In the genomic region with DNA sequence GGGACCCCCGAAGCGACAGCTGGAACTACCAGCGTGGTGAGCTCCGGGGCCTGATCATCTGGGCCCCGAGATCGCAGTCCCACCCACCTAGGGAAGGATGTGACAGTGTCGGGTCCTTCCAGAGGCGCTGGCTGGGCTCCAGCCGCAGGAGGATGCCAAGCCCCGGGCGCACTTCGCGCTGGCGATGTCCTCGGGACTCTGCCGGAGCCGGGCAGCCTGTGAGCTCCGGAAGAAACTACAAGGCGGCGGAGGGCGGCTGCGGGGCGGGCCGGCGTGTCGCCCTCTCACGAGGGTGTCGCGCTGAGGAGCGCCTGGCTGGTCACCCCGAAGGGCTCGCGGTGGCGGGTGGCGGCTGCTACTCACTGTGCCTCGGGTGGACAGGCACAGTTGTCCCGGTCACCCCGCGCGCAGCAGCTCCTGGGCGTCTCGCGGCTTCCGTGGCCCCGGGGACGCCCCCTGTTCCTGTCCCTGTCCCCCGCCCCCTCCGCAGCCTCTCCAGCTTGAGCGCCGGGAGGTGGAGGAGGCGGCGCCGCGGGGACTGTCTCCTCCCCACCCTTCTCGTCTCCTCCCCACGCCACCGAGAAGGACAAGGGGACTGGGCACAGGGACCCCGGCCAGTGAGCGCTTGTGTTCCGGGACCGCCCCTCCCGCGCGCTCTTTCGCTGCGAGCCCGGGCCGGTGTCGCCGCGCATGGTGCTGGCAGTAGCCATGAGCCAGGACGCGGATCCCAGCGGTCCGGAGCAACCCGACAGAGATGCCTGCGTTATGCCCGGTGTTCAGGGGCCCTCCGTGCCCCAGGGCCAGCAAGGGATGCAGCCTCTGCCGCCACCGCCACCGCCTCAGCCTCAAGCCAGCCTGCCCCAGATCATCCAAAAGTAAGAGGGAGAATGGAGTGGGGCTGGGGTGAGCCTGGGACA, we compare ENCODE assay signal across 8 mouse cellular contexts. TPM values are rescaled to one million over a fixed set of nuclear protein-coding genes. Genes with fewer than 3 reads are reported as not detected.
A peak's percentile ranks its signal among the peaks of the same experiment; 100 is the strongest.
DNase-seq lines count a peak whose midpoint lies in the region; ATAC-seq and TF ChIP-seq lines count a peak whose summit lies in the region.

Rbm20 (plus strand) TSS at position 589 of the 917 bp plus-strand sequence.

- TF ChIP-seq CTCF in heart, adult 2 months (IDR thresholded peaks at IDR 0.05) = no peak
- no peak for TF ChIP-seq CTCF in intestine, postnatal 0 days (IDR thresholded peaks at IDR 0.05; ENCODE audit: low read depth)
- no peak for TF ChIP-seq CTCF in liver, embryonic 14.5 days (IDR thresholded peaks at IDR 0.05; ENCODE audit: low read depth)

- ATAC-seq in intestine, postnatal 0 days = peak; percentile 16; the same call in 1 of the 2 replicates
- no peak for ATAC-seq in liver, embryonic 14.5 days (ENCODE audit: insufficient read depth)
- peak; percentile 83 for ATAC-seq in neural tube, embryonic 13.5 days (ENCODE audit: low read depth)

- peak within 1 kb of the TSS; percentile 95 for H3K4me2 ChIP-seq in intestine, postnatal 0 days (replicated peaks; ENCODE audit: low read depth)
- H3K4me2 ChIP-seq in liver, embryonic 14.5 days (ENCODE audit: low read depth) = peak within 1 kb of the TSS; percentile 55
- H3K4me2 ChIP-seq in neural tube, embryonic 13.5 days = peak within 1 kb of the TSS; percentile 100

- H3K4me3 ChIP-seq in heart, adult 2 months = peak within 1 kb of the TSS; percentile 63
- peak within 1 kb of the TSS; percentile 46 for H3K4me3 ChIP-seq in intestine, postnatal 0 days (ENCODE audit: low read depth, low read length)
- peak within 1 kb of the TSS; percentile 28 to 46 for H3K4me3 ChIP-seq in liver, embryonic 14.5 days (ENCODE audit: insufficient read depth in 1 of 2, low read depth in 2 of 2, low read length in 2 of 2)
- H3K4me3 ChIP-seq in neural tube, embryonic 13.5 days = peak within 1 kb of the TSS; percentile 61

- peak within 1 kb of the TSS; percentile 89 for H3K27ac ChIP-seq in heart, adult 2 months
- H3K27ac ChIP-seq in intestine, postnatal 0 days (ENCODE audit: low read depth, low read length) = no peak within 1 kb of the TSS
- no peak within 1 kb of the TSS for H3K27ac ChIP-seq in liver, embryonic 14.5 days
- no peak within 1 kb of the TSS for H3K27ac ChIP-seq in neural tube, embryonic 13.5 days (replicated peaks)

- 1% methylated on average over 80 of the region's 82 CpGs for WGBS in heart, adult 2 months
- WGBS in intestine, postnatal 0 days = under 1% methylated on average over 78 of the region's 82 CpGs
- 1% methylated on average over 77 of the region's 82 CpGs for WGBS in liver, embryonic 14.5 days (ENCODE audit: insufficient replicate concordance)
- WGBS in neural tube, embryonic 13.5 days = under 1% methylated on average over 81 of the region's 82 CpGs

- peak within 1 kb of the TSS; percentile 93 for H3K9ac ChIP-seq in heart, adult 2 months (ENCODE audit: low read depth, low read length)
- 0 out of 2 replicates have a peak within 1 kb of the TSS, but pooled peaks have one; percentile 5 for H3K9ac ChIP-seq in intestine, postnatal 0 days (ENCODE audit: low read depth, low read length)
- H3K9ac ChIP-seq in liver, embryonic 14.5 days (replicated peaks) = no peak within 1 kb of the TSS
- peak within 1 kb of the TSS; percentile 74 for H3K9ac ChIP-seq in neural tube, embryonic 13.5 days

- H3K79me2 ChIP-seq in heart, adult 2 months (replicated peaks; ENCODE audit: control insufficient read depth, insufficient read depth, low read length) = no peaks in the 10 kb centered on the region

- H3K36me3 ChIP-seq in heart, adult 2 months (ENCODE audit: control insufficient read depth, insufficient read depth, low read length) = no peaks in the 10 kb centered on the region
- H3K36me3 ChIP-seq in intestine, postnatal 0 days (ENCODE audit: control insufficient read depth, insufficient read depth) = no peaks in the 10 kb centered on the region
- no peaks in the 10 kb centered on the region for H3K36me3 ChIP-seq in liver, embryonic 14.5 days (replicated peaks; ENCODE audit: control insufficient read depth, insufficient read depth, low read depth)
- H3K36me3 ChIP-seq in neural tube, embryonic 13.5 days = no peaks in the 10 kb centered on the region

- H3K9me3 ChIP-seq in intestine, postnatal 0 days (ENCODE audit: control insufficient read depth) = no peaks in the 10 kb centered on the region
- no peaks in the 10 kb centered on the region for H3K9me3 ChIP-seq in liver, embryonic 14.5 days (ENCODE audit: control insufficient read depth, low read length)
- no peaks in the 10 kb centered on the region for H3K9me3 ChIP-seq in neural tube, embryonic 13.5 days

- peak; percentile 18 for DNase-seq in urinary bladder, postnatal 14 days (ENCODE audit: low spot score)
- no peak for DNase-seq in urinary bladder, postnatal 4 days (ENCODE audit: low spot score in 2 of 2)
- DNase-seq in embryo, embryonic 9.5 days (ENCODE audit: extremely low spot score) = peak; percentile 72
- DNase-seq in heart, adult 2 months = peak; percentile 77 to 84
- DNase-seq in liver, embryonic 14.5 days (ENCODE audit: low read depth in 3 of 3, low spot score in 3 of 3) = no peak
- no peak for DNase-seq in spleen, adult 12 weeks (ENCODE audit: low spot score)

- intact Hi-C loops in heart, adult 2 months (cut with DNase I) = loop anchor here (2.0 to 10.0 kb wide), 3 partner anchors 20 to 78 kb away; no protein-coding TSS in a partner anchor

- no peaks in the 10 kb centered on the region for H3K4me1 ChIP-seq in heart, adult 2 months (ENCODE audit: control insufficient read depth, insufficient read depth, low read length)
- H3K4me1 ChIP-seq in intestine, postnatal 0 days (replicated peaks; ENCODE audit: control insufficient read depth, insufficient read depth, low read length) = no peaks in the 10 kb centered on the region
- no peaks in the 10 kb centered on the region for H3K4me1 ChIP-seq in liver, embryonic 14.5 days (replicated peaks; ENCODE audit: control insufficient read depth in 2 of 2, insufficient read depth in 2 of 2, low read length in 1 of 2)
- peaks cover 32% of the 10 kb centered on the region for H3K4me1 ChIP-seq in neural tube, embryonic 13.5 days (replicated peaks)

- TF ChIP-seq EP300 in heart, adult 2 months (IDR thresholded peaks at IDR 0.05; ENCODE audit: insufficient read depth, low read depth, low read length) = no peak
- TF ChIP-seq EP300 in liver, embryonic 14.5 days (IDR thresholded peaks at IDR 0.05; ENCODE audit: low read depth) = no peak

- H3K27me3 ChIP-seq in heart, adult 2 months (ENCODE audit: control insufficient read depth, insufficient read depth, low read length) = no peaks in the 10 kb centered on the region; the same call in 1 of the 2 replicates
- H3K27me3 ChIP-seq in intestine, postnatal 0 days (replicated peaks; ENCODE audit: control insufficient read depth, insufficient read depth, low read length) = peaks cover 56% of the 10 kb centered on the region
- peaks cover 58% of the 10 kb centered on the region for H3K27me3 ChIP-seq in liver, embryonic 14.5 days (ENCODE audit: control insufficient read depth, insufficient read depth, low read length)
- H3K27me3 ChIP-seq in neural tube, embryonic 13.5 days = peaks cover 77% of the 10 kb centered on the region

- TF ChIP-seq POLR2A in heart, adult 2 months (IDR thresholded peaks at IDR 0.05; ENCODE audit: insufficient read depth, low read depth, low read length) = peak; percentile 49; the same call in 1 of the 2 replicates

RNA-seq across cellular contexts. Expression of gene Rbm20, which starts in this region (rescaled TPM):
- 100 to 1,000 TPM; 194 to 231 TPM for total RNA-seq in heart, adult 2 months (2021)
- 143 and 161 TPM in 2 replicates for polyA plus RNA-seq in heart, adult 2 months (2012; rRNA removed)
- polyA plus RNA-seq in intestine, postnatal 0 days (2015; fragmentation: Nextera tagmentation; extraction: Ambion mirVana) = 0.42 and 0.52 TPM in 2 replicates
- polyA plus RNA-seq in liver, embryonic 14.5 days (2012; rRNA removed) = 0.04 and 0.08 TPM in 2 replicates
- 0.18 TPM in 2 replicates for polyA plus RNA-seq in liver, embryonic 14.5 days (2014; fragmentation: Nextera tagmentation; extraction: Ambion mirVana)
- polyA plus RNA-seq in neural tube, embryonic 13.5 days (2015; fragmentation: Nextera tagmentation; extraction: Ambion mirVana) = 0.47 and 0.88 TPM in 2 replicates

Comparison
In these comparisons a context has a peak if more than half of its experiments do, and no peak if none do; other contexts are left out.
1. RNA of gene Rbm20 (polyA plus RNA-seq): 143 to 161 TPM in heart, adult 2 months; 0.42 to 0.52 TPM in intestine, postnatal 0 days, 0.47 to 0.88 TPM in neural tube, embryonic 13.5 days and 0.04 to 0.18 TPM in liver, embryonic 14.5 days; every median in the first group is over 10 times any median in the second.
2. DNase-seq: peak in urinary bladder, postnatal 14 days (single experiment), embryo, embryonic 9.5 days (single experiment) and heart, adult 2 months (2 of 2); none in urinary bladder, postnatal 4 days (0 of 2), liver, embryonic 14.5 days (0 of 3) and spleen, adult 12 weeks (single experiment).
3. Peak in ATAC-seq, H3K4me3 ChIP-seq, H3K9ac ChIP-seq and H3K4me2 ChIP-seq in intestine, postnatal 0 days; RNA of the gene not detected or under 1 TPM.
4. Peak in ATAC-seq, H3K4me3 ChIP-seq, H3K9ac ChIP-seq and H3K4me2 ChIP-seq in neural tube, embryonic 13.5 days; RNA of the gene not detected or under 1 TPM.
5. Peak in every context shown above with its lines, with median percentiles within 50 percentile points of each other: H3K4me3 ChIP-seq and H3K4me2 ChIP-seq.